Mouse (Mus musculus) adrenal gland, postnatal 10 days (tissue): ENCODE measurements around the gene Stk11. TPM values are rescaled to one million over a fixed set of nuclear protein-coding genes. Genes with fewer than 3 reads are reported as not detected.
"Not testable (repeated sequence)": the region's sequence is repeated elsewhere in the genome, so short reads cannot be mapped to it uniquely, and the experiment has no call there.

Experiments used
- DNase-seq: peaks from one replicate; pipeline ENCODE4 v3.0.0; 2021; ENCODE audit warnings: mixed read lengths
- total RNA-seq, 2 experiments: library from RNA; stranded (reverse); gene quantifications; 2 replicates each; pipeline ENCODE4 v1.2.3; 2021

Stk11 gene
- total RNA-seq, 2 experiments from 2014 or later, result 133 to 151 TPM

DNA sequence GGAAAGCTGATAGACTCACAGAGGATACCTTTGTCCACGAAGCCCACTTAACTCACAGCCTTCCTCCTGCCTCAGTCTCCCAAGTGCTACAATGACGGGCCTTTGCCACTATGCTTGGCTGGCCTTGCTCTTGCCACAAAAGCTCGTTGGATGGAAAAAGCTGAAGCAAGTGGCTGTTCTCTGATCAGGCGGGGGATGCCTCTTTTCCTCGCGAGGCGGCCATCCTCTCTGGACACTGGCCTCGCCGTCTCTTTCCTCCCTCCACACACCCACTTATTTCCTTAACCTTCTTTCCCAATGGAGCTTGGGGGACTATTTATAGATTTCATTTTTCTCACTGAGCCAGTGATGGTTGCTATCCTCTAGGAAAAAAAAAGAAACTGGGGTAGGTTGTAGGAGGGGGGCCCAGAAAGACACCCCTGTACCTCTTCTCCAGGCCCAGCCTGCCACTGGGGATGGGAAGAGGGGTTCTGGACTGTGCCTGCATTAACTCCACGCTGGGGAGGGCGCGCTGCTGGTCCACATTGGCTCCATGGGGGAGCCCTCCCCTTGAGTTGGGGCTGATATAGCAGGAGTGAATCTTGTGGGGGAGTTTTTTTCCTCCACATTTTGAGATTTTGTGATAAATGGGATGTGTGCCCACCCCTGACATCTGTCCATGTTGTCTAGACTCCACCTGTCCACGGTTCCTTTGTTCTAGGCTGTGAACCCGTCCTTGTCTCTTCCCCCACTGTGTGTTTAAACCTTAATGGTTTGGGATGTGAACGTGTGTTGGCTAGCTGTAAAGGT is 41.7 kb downstream of the Stk11 start:
- no peak for DNase-seq

DNA sequence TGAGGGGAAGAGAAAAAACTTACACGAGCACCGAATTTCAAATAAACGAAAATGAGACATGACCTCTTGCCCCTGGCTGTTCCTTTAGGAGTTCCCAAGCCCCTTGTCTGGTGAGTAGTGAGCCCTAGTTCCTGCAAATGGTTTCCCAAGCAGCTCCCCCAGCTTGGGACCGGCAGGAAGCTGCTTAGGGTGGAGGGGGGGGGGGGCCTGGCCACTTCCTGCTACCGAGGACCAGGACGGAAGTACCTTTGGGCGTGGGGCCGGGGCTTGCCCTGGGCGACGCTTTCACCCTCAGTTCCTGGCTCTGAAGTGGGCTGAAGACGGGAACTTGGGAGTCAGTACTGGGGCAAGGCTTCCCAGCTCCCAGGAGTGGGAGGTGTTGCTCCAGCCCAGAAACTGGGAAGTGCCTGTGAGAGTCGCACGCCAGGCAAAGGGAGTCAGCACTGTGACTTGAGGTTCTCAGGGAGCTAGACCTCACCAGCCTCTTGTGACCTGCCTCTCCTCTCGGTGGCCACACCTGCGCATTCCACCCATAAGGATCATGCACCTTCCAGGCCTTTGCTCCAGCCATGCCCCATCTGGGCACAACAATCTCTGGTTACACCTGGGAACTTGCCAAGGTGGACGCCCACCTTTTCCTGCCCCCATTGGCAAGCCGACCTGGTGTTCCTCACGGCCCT is 42.8 kb downstream of the Stk11 start:
- peak; percentile 76 for DNase-seq

DNA sequence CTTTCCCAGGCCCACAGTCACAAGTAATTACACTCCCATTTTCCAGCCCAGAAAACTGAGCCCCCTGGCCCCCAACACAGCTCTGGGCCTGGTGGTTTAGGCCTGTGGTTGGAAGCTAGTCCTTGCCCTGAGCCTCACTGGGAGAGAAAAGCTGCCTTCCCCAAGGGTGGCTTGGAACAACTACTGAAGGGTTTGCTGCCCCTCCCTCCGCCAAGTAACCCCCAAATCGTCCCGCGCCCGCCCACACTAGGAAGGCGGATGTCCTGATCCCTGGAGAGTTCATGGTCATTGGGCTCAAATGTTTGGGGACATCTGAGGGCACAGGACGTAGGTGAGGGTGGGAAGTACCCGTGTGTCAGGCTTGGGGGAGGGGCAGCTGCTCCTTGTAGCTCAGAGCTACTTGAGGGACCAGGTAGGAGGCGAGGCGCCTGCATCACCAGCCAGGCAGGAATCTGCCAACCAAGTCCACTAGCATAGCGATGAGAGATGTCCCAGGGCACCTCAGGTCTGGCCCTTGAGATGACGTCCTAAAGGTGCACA is 43.5 kb downstream of the Stk11 start:
- DNase-seq, result peak; percentile 68

DNA sequence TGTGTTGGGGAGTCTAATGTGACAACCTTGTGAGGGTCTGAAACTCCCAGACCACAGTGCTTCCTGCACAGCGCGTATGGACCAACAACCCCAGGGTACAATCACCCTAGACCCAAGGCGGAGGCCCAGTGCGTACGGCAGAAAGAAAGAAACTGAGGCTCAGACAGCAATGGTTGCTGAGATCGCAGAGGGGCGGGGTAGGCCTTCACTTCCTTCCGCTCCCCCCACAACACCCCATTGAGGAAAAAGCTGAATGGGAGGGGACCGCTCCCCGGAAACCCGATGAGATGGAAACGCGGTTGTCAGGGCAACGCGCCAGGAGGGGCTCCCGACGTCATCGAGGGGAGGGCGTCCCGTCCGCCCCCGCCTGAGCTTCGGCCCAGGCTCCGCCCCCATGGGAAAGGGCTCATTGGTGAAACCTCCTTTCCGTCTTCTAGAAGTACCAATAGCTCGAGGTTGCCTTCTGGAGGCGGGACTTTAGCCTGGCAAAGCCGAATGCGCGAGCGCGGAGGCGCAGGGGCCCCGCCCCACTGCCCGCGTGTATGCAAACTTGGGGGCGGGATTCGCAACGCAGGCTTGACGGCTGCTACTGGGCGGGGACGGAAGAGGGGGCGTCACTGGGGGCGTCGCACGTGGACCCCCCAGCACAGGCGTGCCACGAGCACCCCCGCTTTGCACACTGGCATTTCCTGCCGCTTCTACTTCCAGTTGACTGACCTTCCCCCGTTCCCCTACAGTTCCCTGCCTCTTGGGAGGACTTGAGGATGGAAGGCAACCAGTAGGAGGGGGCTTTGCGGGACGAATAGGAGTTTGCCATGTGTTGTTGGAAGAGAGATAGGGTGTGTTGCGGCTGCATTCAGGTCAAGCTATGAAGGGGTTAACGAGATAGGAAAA is 44.2 kb downstream of the Stk11 start:
- peak; percentile 99 for DNase-seq

DNA sequence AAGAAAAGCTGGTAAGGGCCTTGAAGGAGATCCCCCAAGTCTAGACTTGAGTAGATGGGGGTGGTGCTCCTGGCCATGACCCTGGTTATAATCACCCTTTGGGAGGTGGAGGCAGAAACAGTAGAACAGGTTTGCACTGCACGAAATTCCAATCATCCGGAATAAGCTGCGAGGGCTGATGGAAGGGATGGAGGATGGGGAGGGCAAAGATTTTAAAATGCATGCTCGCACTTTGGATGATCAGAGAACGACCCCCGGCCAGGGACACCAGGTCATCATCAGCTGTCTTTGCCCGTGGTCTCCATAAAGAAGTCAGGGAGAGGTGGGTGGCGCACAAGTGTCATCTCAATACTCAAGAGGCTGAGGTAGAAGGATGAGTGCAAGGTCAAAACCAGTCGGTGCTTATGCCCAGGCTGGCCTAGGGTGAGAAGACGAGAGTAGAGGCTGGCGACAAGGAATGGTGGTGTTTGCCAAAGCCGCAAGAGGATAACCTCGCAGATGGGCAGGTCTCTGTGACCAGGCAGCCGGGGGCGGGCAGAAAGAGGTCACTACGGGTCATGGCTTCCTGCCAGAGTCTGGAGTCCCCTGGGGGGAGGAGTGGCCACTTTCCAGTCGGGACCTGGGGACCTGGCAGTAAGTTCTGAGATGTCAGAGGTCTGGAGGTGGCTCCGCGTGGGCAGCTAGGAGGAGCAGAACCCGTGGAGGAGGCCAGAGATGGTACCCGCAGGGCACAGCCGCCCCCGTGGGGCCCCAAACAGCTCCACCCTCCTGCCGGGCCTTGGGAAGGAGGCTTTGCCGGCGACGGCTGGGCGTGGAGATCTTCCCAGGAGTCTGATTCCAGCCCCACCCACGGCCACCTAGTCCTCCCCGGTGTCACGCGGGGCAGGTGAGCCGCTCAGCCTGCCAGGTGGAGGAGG is 45.1 kb downstream of the Stk11 start:
- peak; percentile 96 for DNase-seq

DNA sequence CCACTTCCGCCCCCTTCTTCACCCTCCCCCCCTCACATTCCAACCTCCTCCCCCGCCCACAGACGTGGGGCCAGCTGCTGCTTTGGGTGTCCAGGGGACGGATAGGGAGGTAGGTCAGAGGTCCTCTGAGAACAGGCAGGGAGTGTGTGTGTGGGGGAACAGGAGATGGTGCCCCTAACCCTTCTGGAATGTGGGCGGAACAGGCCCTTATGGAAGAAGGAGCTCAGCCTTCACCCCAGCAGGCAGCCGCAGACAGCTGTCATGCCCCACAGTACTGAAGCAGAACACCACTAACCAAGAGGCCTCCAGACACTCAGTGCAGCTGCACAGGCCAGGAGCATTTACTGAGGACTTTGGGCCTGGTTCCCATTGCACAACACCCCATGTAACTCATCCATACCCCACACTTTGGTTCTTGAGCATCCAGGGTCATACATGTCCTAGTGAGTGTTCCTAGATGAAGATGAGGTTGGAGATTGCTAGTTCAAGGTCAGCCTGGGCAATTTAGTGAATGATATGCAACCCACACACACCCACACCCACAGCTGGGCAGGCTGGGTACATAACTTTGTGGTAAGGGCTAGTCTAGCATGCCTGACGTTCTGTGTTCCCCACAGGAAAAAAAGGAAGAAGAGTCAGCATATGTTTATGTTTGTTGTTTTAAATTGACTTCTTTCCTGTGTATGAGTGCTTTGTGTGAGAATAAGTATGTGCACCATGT is 46.1 kb downstream of the Stk11 start:
- peak; percentile 46 for DNase-seq

DNA sequence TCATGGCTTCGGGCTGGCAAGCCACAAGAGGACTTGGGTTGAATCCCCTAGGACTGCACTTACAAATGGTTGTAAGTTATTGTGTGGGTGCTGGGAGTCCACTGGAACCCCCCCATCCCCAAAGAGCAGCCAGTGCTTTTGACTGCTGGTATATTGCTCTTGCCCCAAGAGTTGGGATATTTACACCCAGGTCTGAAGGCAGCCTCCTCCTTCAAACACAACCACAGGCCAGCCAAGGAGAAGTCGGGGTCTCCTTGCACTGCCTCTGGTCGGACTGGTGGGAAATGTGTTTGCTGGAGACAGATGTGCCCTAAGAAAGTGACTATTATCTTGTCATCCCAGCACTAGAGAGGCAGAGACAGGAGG is 46.6 kb downstream of the Stk11 start:
- no peak for DNase-seq

DNA sequence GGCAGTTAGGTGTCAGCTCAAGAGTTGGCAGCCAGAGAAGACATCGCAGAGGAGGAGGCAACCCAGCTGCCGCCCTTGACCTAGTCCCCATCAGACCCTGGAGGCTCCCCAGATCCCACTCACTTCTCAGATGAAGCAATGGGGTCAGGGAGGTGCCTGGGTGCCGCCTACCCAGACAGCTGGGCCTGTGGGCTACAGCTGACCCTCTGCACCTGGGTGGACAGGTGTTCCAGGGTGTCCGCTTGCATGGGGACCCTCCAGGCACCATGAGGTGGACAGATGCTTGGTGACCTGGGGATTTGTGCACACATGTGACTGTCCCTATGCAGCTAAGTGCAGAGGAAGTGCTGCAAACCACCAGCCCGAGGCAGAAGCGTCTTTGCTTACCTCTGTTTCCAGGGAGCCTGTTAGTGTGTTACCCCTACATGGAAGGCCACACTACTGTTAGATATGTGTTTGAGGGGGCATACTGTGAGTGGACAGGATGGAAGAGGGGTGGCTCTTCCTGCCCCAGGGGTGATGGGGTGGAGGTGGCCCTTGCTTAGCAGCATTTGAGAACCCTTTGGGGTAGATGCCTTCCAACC is 47.2 kb downstream of the Stk11 start:
- DNase-seq, result no peak

DNA sequence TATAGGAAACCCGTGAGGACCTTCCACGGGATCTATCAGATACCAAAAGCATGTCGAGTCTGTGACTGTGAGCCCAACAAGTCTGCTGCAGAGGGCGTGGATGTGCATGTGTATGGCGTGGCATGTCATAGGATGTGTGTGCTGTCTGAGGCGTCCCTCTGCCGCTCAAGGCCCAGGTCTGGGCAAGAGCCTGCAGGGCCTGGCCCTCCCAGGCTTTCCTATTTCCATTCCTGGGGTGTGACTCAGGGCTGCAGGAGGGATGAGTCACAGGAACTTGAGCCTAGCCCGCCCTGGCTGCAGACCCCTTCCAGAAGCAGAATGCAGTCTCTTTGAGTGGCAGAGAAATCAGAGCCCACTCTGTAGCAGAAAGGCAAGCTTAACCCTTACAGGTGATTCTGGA is 48.1 kb downstream of the Stk11 start:
- DNase-seq, result peak; percentile 73

DNA sequence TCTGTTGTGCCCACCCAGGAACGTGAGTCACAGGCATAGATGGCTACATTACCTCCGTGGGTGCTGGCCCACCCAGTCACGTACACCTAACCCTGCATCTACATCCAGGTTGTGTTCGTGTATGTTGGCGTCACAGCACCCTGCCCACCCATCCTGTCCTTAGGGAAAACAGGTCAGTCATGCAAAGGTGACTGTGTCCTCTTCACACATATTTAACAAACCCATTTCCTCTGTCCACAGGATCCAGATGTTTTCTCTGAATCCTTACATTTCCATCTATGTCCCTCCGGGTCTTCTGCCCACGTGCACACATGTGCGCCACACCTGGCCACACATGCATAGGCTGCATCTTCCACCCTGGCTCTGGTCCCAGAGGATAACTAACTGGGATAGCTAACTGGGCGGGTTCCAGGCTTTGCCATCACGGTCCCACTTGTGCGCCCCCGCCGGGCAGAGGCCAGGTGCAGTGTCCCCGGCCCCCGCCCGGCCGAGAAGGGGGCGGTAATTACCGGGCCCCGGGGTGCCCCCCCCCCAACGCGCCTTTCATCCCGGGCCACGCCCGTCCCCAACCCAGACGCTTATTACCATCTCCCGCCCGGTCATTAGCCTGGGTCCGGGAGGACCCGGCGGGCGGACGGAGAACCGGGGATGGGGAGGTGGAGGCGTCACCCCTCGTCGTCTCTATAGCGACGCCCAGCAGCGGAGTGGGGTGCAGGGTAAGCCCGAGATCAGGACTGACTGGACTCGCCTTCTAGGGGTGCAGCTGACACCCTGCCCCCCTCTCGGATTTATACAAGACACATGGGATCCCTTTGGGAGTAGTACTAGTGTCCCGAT is 48.8 kb downstream of the Stk11 start:
- peak; percentile 55 for DNase-seq

DNA sequence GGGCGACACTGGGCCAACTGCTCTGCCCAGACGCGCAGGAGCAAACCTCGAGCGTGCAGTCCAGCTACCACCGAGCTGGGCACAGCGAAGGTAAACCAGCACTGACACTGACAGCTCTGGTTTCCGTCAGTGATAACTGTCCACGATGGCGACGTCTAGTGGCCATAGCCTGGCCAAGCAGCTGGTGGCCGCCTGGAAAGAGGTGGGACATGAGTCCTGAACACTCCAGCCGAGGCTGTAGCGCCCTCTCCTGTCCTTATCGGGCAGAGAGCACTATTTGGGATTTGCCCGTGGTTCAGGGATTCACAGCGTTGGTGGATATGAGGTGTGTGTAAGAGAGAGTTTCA is 49.4 kb downstream of the Stk11 start:
- DNase-seq, result peak; percentile 97

DNA sequence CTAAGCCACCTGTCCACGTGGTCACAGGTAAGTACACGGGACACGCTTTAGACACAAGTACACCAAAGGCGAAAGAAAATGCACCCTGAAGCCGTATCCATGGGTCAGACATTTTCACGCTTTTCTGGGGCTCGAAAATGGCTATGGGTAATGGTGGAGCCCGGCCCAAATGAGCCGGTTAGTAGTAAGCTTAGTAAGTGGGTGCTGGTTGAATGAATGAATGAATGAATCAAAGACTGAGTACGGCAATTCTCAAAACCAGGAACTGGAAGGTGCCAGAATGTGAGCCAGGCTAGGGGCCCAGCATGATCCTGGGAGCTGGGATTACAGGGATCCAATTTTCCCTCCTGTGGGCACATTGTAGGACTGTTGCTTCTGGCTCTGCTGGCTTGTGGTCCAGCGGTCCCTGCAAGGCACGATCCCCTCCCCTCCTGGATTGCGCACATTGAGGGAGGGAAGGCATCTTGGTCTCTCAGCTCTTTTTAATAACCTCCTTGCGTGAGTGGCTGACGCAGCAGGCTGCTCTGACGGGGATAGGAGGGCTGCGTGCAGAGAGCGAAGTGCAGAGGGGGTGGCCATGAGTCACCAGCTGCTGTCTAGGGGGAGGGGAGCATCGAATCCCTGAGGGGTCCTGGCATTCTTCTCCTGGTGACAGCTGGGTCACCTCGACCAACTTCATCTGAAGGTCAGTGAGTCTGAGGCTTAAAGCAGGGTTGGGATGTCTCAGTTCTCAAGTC is 50.0 kb downstream of the Stk11 start, which contains the start of gene Cirbp:
TSS of gene Cirbp (plus strand) at position 594 of the 737 bp plus-strand sequence.
- peak; percentile 70 for DNase-seq

DNA sequence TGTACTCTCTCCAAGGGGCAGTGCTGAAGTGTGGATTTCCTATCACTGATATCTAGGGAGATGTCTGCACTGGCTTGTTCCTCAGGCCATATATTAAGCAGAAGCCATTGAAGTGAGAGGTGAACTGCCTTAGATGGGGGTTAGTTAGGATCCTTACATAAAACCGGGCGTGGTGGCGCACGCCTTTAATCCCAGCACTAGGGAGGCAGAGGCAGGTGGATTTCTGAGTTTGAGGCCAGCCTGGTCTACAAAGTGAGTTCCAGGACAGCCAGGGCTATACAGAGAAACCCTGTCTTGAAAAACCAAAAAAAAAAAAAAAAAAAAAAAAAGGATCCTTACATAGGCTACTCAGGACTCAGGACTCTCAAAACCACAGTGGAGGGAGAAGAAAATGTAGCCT is 50.5 kb downstream of the Stk11 start:
- DNase-seq, result not testable (repeated sequence)

DNA sequence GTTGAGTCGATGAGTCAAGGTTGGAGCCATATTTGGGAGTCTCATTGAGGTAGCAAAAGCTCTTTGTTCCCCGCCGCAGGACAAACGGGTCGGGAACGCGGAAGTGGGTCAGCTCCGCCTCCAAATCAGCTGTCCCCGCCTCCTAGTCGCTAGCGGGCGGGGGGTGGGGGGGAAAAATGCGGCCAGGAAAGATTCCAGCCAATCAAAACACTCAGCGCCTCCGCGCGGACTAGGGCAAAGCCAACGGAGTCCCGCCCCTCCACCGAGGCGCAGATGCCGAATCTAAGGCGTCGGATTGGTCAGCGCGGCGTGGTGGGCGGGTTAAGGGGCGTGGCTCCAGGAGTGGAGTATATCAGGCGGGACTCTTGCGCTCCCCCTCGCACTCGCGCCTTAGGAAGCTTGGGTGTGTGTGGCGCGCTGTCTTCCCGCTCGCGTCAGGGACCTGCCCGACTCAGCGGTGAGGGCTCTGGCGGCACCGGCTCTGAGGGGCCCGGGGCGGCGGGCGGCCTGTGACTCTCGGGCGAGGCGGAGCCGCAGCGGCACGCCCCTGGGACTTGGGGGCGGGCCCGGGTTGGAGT is 51.9 kb downstream of the Stk11 start:
- DNase-seq, result peak; percentile 98

DNA sequence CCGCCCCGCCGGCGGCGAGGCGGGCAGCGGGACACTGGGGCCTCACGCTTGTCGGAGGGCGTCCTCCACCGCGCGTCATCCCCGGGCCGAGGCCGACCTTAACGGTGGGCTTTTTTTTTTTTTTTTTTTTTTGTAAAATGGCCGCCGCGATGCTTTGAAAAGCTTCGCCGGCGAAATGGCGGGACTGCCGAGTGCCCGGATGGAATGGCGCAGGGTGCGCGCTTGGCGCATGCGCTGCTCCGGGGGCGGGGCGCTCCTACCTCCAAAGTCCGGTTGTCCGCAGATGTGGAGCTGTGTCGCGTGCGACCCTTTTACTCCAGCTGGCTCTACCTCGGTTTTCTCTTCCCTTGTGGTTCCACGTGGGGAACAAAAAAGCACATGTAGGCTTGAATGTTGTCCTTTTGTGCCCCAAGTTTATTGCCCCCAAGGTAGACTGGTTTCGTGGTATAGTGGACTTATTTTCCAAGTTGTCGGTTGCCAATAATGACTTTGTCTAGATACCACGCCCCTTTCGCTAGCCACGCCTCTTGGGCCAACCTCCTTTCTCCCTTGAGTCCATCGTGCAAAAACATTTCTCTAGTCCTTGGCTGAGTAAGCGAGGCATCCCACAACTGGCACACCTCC is 52.5 kb downstream of the Stk11 start:
- peak; percentile 98 for DNase-seq

DNA sequence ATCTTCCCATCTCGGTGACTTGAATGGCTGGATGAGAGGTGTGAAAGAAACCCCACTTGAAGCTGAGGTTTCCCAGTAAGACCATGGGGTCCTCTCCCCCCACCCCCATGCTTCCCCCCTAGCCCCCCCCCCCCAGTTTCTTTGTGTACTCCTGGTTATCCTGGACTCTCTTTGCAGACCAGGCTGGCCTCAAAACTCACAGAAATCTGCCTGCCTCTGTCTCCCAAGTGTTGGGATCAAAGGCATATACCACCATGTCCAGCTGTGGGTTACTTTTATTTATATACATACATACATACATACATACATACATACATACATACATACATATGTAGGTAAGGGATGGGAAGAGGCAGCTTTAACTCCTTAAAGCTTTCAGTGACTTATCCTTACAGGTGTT is 53.5 kb downstream of the Stk11 start:
- DNase-seq, result no peak

DNA sequence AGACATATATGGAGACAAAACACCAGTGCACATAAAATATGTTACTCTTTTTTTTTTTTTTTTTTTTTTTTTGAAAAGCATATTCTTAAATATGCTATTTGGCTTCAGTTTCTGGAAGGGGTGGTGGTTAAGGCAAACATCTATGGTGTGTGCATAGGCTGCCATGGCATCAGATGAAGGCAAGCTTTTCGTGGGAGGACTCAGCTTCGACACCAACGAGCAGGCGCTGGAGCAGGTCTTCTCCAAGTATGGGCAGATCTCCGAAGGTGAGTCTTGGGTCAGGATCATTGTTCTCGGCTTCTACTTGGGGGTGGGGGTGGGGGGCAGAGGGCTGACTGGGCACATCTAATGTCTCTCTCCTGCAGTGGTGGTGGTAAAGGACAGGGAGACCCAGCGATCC is 54.0 kb downstream of the Stk11 start:
- DNase-seq, result no peak

DNA sequence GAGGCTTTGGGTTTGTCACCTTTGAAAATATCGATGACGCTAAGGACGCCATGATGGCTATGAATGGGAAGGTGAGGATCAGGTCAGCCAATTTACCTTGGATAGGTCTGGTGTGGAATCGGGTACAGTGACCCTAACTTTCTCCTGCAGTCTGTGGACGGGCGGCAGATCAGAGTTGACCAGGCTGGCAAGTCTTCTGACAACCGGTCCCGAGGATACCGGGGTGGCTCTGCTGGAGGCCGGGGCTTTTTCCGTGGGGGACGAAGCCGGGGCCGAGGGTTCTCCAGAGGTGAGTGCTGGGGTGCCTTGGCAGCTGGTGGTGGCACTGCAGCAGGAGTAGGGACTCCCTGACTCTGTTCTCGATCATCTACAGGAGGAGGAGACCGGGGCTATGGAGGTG is 54.4 kb downstream of the Stk11 start:
- DNase-seq, result no peak
